Comparison of ENCODE assay signal across 20 mouse cellular contexts in the genomic region with DNA sequence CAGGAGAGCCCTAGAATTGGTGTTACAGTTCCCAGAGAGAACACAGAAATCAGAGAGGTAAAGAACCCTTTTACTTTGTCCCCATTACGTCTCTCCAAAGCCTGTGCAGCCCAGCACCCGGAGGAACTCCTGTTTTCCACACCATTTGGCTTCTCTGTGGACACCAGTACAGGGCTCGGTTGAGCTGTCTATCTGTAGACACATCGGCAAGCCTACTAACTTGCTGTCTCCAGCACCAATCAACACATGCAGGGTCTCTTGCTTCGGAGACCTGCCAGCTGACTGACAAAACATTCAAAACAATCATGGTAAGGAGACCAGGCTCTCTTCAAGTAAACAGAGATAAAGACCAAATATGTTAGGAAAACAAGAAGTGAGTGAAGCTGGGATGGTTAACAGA.
A peak's percentile ranks its signal among the peaks of the same experiment; 100 is the strongest.
DNase-seq lines count a peak whose midpoint lies in the region; ATAC-seq and TF ChIP-seq lines count a peak whose summit lies in the region.
"Had no signal": no experiment of that assay in that cellular context is flagged by ENCODE, and none has a peak within 500 bp of the region (broad histone marks: within the 10 kb centered on the region; RNA-seq: fewer than 3 reads in every experiment).

No protein-coding gene starts in this region.

- peak; percentile 20; the same call in 1 of the 2 replicates for ATAC-seq in forebrain, postnatal 0 days
- no peak for ATAC-seq in forebrain, embryonic 16.5 days
- peak; percentile 78; the same call in 1 of the 2 replicates for ATAC-seq in lung, embryonic 15.5 days (ENCODE audit: borderline replicate concordance, extremely low read depth, low FRiP score, low TSS enrichment)
- ATAC-seq in intestine, embryonic 15.5 days = no peak
- ATAC-seq in stomach, embryonic 16.5 days (ENCODE audit: insufficient read depth, low FRiP score) = no peak
- ATAC-seq: CD4-positive, CD25-positive, alpha-beta regulatory T cell, adult 4 months; forebrain, embryonic 15.5 days had no signal

- no peaks in the 10 kb centered on the region for H3K9me3 ChIP-seq in forebrain, postnatal 0 days (ENCODE audit: low read length)
- H3K9me3 ChIP-seq in forebrain, embryonic 16.5 days (ENCODE audit: control insufficient read depth, low read length) = no peaks in the 10 kb centered on the region
- H3K9me3 ChIP-seq in lung, embryonic 15.5 days = no peaks in the 10 kb centered on the region
- no peaks in the 10 kb centered on the region for H3K9me3 ChIP-seq in intestine, embryonic 15.5 days
- no peaks in the 10 kb centered on the region for H3K9me3 ChIP-seq in stomach, embryonic 16.5 days (replicated peaks; ENCODE audit: control insufficient read depth, low read length)
- H3K9me3 ChIP-seq: embryonic facial prominence, embryonic 12.5 days; forebrain, embryonic 15.5 days; heart, embryonic 13.5 days had no signal

- H3K4me3 ChIP-seq in forebrain, postnatal 0 days (ENCODE audit: low read depth, low read length) = no peak overlapping the region
- H3K4me3 ChIP-seq in forebrain, embryonic 16.5 days (replicated peaks; ENCODE audit: low read length) = no peak overlapping the region
- H3K4me3 ChIP-seq in lung, embryonic 15.5 days = no peak overlapping the region
- no peak overlapping the region for H3K4me3 ChIP-seq in intestine, embryonic 15.5 days (replicated peaks)
- H3K4me3 ChIP-seq in stomach, embryonic 16.5 days (replicated peaks; ENCODE audit: low read length) = no peak overlapping the region
- H3K4me3 ChIP-seq: embryonic facial prominence, embryonic 12.5 days; forebrain, embryonic 15.5 days; heart, embryonic 13.5 days had no signal

- H3K27me3 ChIP-seq in forebrain, postnatal 0 days (ENCODE audit: insufficient read depth, low read length) = no peaks in the 10 kb centered on the region
- no peaks in the 10 kb centered on the region for H3K27me3 ChIP-seq in forebrain, embryonic 16.5 days (replicated peaks; ENCODE audit: control insufficient read depth, insufficient read depth, low read length)
- H3K27me3 ChIP-seq in lung, embryonic 15.5 days = no peaks in the 10 kb centered on the region
- H3K27me3 ChIP-seq in intestine, embryonic 15.5 days (replicated peaks) = no peaks in the 10 kb centered on the region
- no peaks in the 10 kb centered on the region for H3K27me3 ChIP-seq in stomach, embryonic 16.5 days (ENCODE audit: control insufficient read depth, insufficient read depth, low read length)
- H3K27me3 ChIP-seq: embryonic facial prominence, embryonic 12.5 days; forebrain, embryonic 15.5 days; heart, embryonic 13.5 days had no signal

- no peak overlapping the region for H3K4me2 ChIP-seq in forebrain, postnatal 0 days (ENCODE audit: low read depth)
- no peak overlapping the region for H3K4me2 ChIP-seq in forebrain, embryonic 16.5 days (ENCODE audit: low read length)
- H3K4me2 ChIP-seq in lung, embryonic 15.5 days = no peak overlapping the region
- no peak overlapping the region for H3K4me2 ChIP-seq in intestine, embryonic 15.5 days (replicated peaks)
- H3K4me2 ChIP-seq in stomach, embryonic 16.5 days (ENCODE audit: low read depth, low read length) = no peak overlapping the region
- H3K4me2 ChIP-seq: embryonic facial prominence, embryonic 12.5 days; forebrain, embryonic 15.5 days; heart, embryonic 13.5 days had no signal

- H3K4me1 ChIP-seq in forebrain, postnatal 0 days (ENCODE audit: insufficient read depth) = peaks cover 5% of the 10 kb centered on the region; the same call in 1 of the 2 replicates
- H3K4me1 ChIP-seq in forebrain, embryonic 16.5 days (replicated peaks; ENCODE audit: control insufficient read depth, insufficient read depth, low read length) = peaks cover 11% of the 10 kb centered on the region
- H3K4me1 ChIP-seq in lung, embryonic 15.5 days = peaks cover 25% of the 10 kb centered on the region
- H3K4me1 ChIP-seq in intestine, embryonic 15.5 days (replicated peaks) = no peaks in the 10 kb centered on the region
- H3K4me1 ChIP-seq in stomach, embryonic 16.5 days (ENCODE audit: control insufficient read depth, insufficient read depth, low read length) = no peaks in the 10 kb centered on the region; the same call in 1 of the 2 replicates
- H3K4me1 ChIP-seq: embryonic facial prominence, embryonic 12.5 days; heart, embryonic 13.5 days had no signal

- WGBS in forebrain, postnatal 0 days = 71% methylated on average over 5 of the region's 5 CpGs
- WGBS in forebrain, embryonic 16.5 days = 68% methylated on average over 5 of the region's 5 CpGs
- whole genome bisulfite sequencing in lung, embryonic 15.5 days = 29% methylated on average over 5 of the region's 5 CpGs
- WGBS in intestine, embryonic 15.5 days = 53% methylated on average over 5 of the region's 5 CpGs
- 45% methylated on average over 5 of the region's 5 CpGs for WGBS in stomach, embryonic 16.5 days

- no peak for DNase-seq in forebrain, postnatal 0 days
- DNase-seq in lung, postnatal 4 days = no peak
- no peak for DNase-seq in thymus, postnatal 0 days (ENCODE audit: low spot score)
- DNase-seq: adrenal gland, adult 8-10 months; adrenal gland, postnatal 36 days; B cell, adult 2 months; cerebellum, adult 8-10 months; cerebellum, postnatal 14 days; embryo, embryonic 11 days; gastrocnemius, postnatal 14 days; heart, postnatal 36 days had no signal

- H3K36me3 ChIP-seq in forebrain, postnatal 0 days (ENCODE audit: insufficient read depth) = no peaks in the 10 kb centered on the region
- no peaks in the 10 kb centered on the region for H3K36me3 ChIP-seq in forebrain, embryonic 16.5 days (ENCODE audit: control insufficient read depth, insufficient read depth)
- H3K36me3 ChIP-seq in lung, embryonic 15.5 days = no peaks in the 10 kb centered on the region
- no peaks in the 10 kb centered on the region for H3K36me3 ChIP-seq in intestine, embryonic 15.5 days
- no peaks in the 10 kb centered on the region for H3K36me3 ChIP-seq in stomach, embryonic 16.5 days (ENCODE audit: control insufficient read depth, insufficient read depth, low read length)
- H3K36me3 ChIP-seq: embryonic facial prominence, embryonic 12.5 days; forebrain, embryonic 15.5 days; G1E; heart, embryonic 13.5 days had no signal

- no peak overlapping the region for H3K27ac ChIP-seq in forebrain, postnatal 0 days (ENCODE audit: low read depth, low read length)
- no peak overlapping the region; the same call in 1 of the 2 replicates for H3K27ac ChIP-seq in forebrain, embryonic 16.5 days (ENCODE audit: low read length)
- peak overlapping the region; percentile 63; the same call in 1 of the 2 replicates for H3K27ac ChIP-seq in lung, embryonic 15.5 days
- peak overlapping the region; percentile 3; the same call in 1 of the 2 replicates for H3K27ac ChIP-seq in intestine, embryonic 15.5 days
- peak overlapping the region; percentile 75 for H3K27ac ChIP-seq in stomach, embryonic 16.5 days (ENCODE audit: low read length)
- H3K27ac ChIP-seq: embryonic facial prominence, embryonic 12.5 days; forebrain, embryonic 15.5 days; heart, embryonic 13.5 days had no signal

- no peak overlapping the region for H3K9ac ChIP-seq in forebrain, postnatal 0 days
- no peak overlapping the region for H3K9ac ChIP-seq in forebrain, embryonic 16.5 days (replicated peaks; ENCODE audit: low read depth, low read length)
- no peak overlapping the region for H3K9ac ChIP-seq in lung, embryonic 15.5 days
- H3K9ac ChIP-seq in intestine, embryonic 15.5 days = no peak overlapping the region
- no peak overlapping the region for H3K9ac ChIP-seq in stomach, embryonic 16.5 days (ENCODE audit: low read length)
- H3K9ac ChIP-seq: embryonic facial prominence, embryonic 12.5 days; forebrain, embryonic 15.5 days; heart, embryonic 13.5 days had no signal

- TF ChIP-seq CTCF in forebrain, postnatal 0 days (IDR thresholded peaks at IDR 0.05; ENCODE audit: low read depth) = no peak

Comparison
In these comparisons a context has a peak if more than half of its experiments do, and no peak if none do; other contexts are left out.
1. ATAC-seq: peak in forebrain, postnatal 0 days (single experiment) and lung, embryonic 15.5 days (single experiment); none in forebrain, embryonic 16.5 days (single experiment), intestine, embryonic 15.5 days (single experiment) and stomach, embryonic 16.5 days (single experiment).
2. H3K27ac ChIP-seq: peak in lung, embryonic 15.5 days (single experiment), intestine, embryonic 15.5 days (single experiment) and stomach, embryonic 16.5 days (single experiment); none in forebrain, postnatal 0 days (single experiment) and forebrain, embryonic 16.5 days (single experiment).